ENCODE assay signal across 8 mouse cellular contexts in genomic region chr7:80729662-80730061, GRCm38 (mm10). TPM values are rescaled to one million over a fixed set of nuclear protein-coding genes. Genes with fewer than 3 reads are reported as not detected.
DNase-seq lines count a peak whose midpoint lies in the region; ATAC-seq and TF ChIP-seq lines count a peak whose summit lies in the region.

No protein-coding gene starts in this region.

- no peak overlapping the region for H3K27ac ChIP-seq in heart, adult 2 months
- no peak overlapping the region for H3K27ac ChIP-seq in forebrain, embryonic 16.5 days (ENCODE audit: low read length)
- no peak overlapping the region for H3K27ac ChIP-seq in left cerebral cortex, adult 2 months
- no peak overlapping the region for H3K27ac ChIP-seq in midbrain, embryonic 13.5 days
- H3K27ac ChIP-seq in spleen, adult 2 months (ENCODE audit: insufficient read depth, low read length), result no peak overlapping the region

- ATAC-seq in cerebellum, adult (ENCODE audit: insufficient number of reproducible peaks, low FRiP score, low TSS enrichment), result peak; percentile 70; the same call in 1 of the 2 replicates
- peak; percentile 58 for ATAC-seq in forebrain, embryonic 16.5 days
- ATAC-seq in midbrain, embryonic 13.5 days, result 0 out of 2 replicates have a peak, but pooled peaks have one; percentile 48

- H3K9me3 ChIP-seq in forebrain, embryonic 16.5 days (ENCODE audit: control insufficient read depth, low read length), result no peaks in the 10 kb centered on the region
- H3K9me3 ChIP-seq in midbrain, embryonic 13.5 days, result no peaks in the 10 kb centered on the region

- no peak for TF ChIP-seq CTCF in heart, adult 2 months (IDR thresholded peaks at IDR 0.05)
- TF ChIP-seq CTCF in left cerebral cortex, adult 2 months (IDR thresholded peaks at IDR 0.05), result no peak; the same call in none of the 2 replicates
- peak; percentile 94; the same call in 1 of the 2 replicates for TF ChIP-seq CTCF in spleen, adult 2 months (IDR thresholded peaks at IDR 0.05; ENCODE audit: extremely low read depth, insufficient read depth, insufficient read length, insufficient replicate concordance)

- TF ChIP-seq EP300 in heart, adult 2 months (IDR thresholded peaks at IDR 0.05; ENCODE audit: insufficient read depth, low read depth, low read length), result peak; percentile 64

- peak; percentile 66 to 83 for DNase-seq in heart, adult 2 months
- DNase-seq in heart, postnatal 25 days (ENCODE audit: low spot score), result no peak
- DNase-seq in hindlimb bud, embryonic 11.5 days (ENCODE audit: extremely low spot score, low read depth, low spot score), result peak; percentile 56
- DNase-seq in left cerebral cortex, adult 2 months (ENCODE audit: extremely low spot score in 1 of 2, low spot score in 2 of 2), result peak; percentile 63 to 85
- peak; percentile 31 to 65 for DNase-seq in spleen, adult 2 months (ENCODE audit: low read depth in 1 of 2, low spot score in 2 of 2)

- H3K9ac ChIP-seq in heart, adult 2 months (ENCODE audit: low read depth, low read length), result no peak overlapping the region
- H3K9ac ChIP-seq in forebrain, embryonic 16.5 days (replicated peaks; ENCODE audit: low read depth, low read length), result no peak overlapping the region
- no peak overlapping the region for H3K9ac ChIP-seq in midbrain, embryonic 13.5 days (replicated peaks)

- no peaks in the 10 kb centered on the region for H3K79me2 ChIP-seq in heart, adult 2 months (replicated peaks; ENCODE audit: control insufficient read depth, insufficient read depth, low read length)

- no peak overlapping the region for H3K4me2 ChIP-seq in forebrain, embryonic 16.5 days (ENCODE audit: low read length)
- no peak overlapping the region for H3K4me2 ChIP-seq in midbrain, embryonic 13.5 days (replicated peaks)

- H3K4me3 ChIP-seq in heart, adult 2 months, result no peak overlapping the region
- no peak overlapping the region for H3K4me3 ChIP-seq in forebrain, embryonic 16.5 days (replicated peaks; ENCODE audit: low read length)
- no peak overlapping the region for H3K4me3 ChIP-seq in left cerebral cortex, adult 2 months
- H3K4me3 ChIP-seq in midbrain, embryonic 13.5 days (replicated peaks), result no peak overlapping the region
- H3K4me3 ChIP-seq in spleen, adult 2 months (ENCODE audit: extremely low read depth, insufficient read depth, insufficient read length), result no peak overlapping the region

- H3K36me3 ChIP-seq in heart, adult 2 months (ENCODE audit: control insufficient read depth, insufficient read depth, low read length), result no peaks in the 10 kb centered on the region
- H3K36me3 ChIP-seq in forebrain, embryonic 16.5 days (ENCODE audit: control insufficient read depth, insufficient read depth), result peaks cover 30% of the 10 kb centered on the region
- peaks cover 75% of the 10 kb centered on the region for H3K36me3 ChIP-seq in midbrain, embryonic 13.5 days
- H3K36me3 ChIP-seq in spleen, adult 2 months (ENCODE audit: control insufficient read depth, insufficient read depth, low read length), result peaks cover 76% of the 10 kb centered on the region

- intact Hi-C loops in heart, adult 2 months (cut with DNase I), result loop anchor here (1.0 to 10.0 kb wide), 3 partner anchors 120 to 428 kb away; no protein-coding TSS in a partner anchor
- intact Hi-C loops in heart, postnatal 25 days (cut with DNase I), result loop anchor here (1.0 to 5.0 kb wide), 2 partner anchors 120 to 428 kb away; no protein-coding TSS in a partner anchor
- intact Hi-C loops in left cerebral cortex, adult 2 months (cut with DNase I), result loop anchor here (1.0 to 10.0 kb wide), 2 partner anchors 120 to 425 kb away; no protein-coding TSS in a partner anchor

- no peak for TF ChIP-seq POLR2A in heart, adult 2 months (IDR thresholded peaks at IDR 0.05; ENCODE audit: insufficient read depth, low read depth, low read length)
- TF ChIP-seq POLR2A in spleen, adult 2 months (IDR thresholded peaks at IDR 0.05; ENCODE audit: low read depth, low read length), result no peak

- peaks cover 3% of the 10 kb centered on the region for H3K4me1 ChIP-seq in heart, adult 2 months (ENCODE audit: control insufficient read depth, insufficient read depth, low read length)
- no peaks in the 10 kb centered on the region for H3K4me1 ChIP-seq in forebrain, embryonic 16.5 days (replicated peaks; ENCODE audit: control insufficient read depth, insufficient read depth, low read length)
- no peaks in the 10 kb centered on the region for H3K4me1 ChIP-seq in midbrain, embryonic 13.5 days (replicated peaks)
- no peaks in the 10 kb centered on the region for H3K4me1 ChIP-seq in spleen, adult 2 months (ENCODE audit: control insufficient read depth, insufficient read depth, insufficient read length)

- WGBS in heart, adult 2 months, result 20% methylated on average over 8 of the region's 8 CpGs
- WGBS in forebrain, embryonic 16.5 days, result 26% methylated on average over 8 of the region's 8 CpGs
- 35% methylated on average over 8 of the region's 8 CpGs for WGBS in midbrain, embryonic 13.5 days
- 34% methylated on average over 8 of the region's 8 CpGs for whole genome bisulfite sequencing in spleen, adult 2 months

- H3K27me3 ChIP-seq in heart, adult 2 months (ENCODE audit: control insufficient read depth, insufficient read depth, low read length), result no peaks in the 10 kb centered on the region
- H3K27me3 ChIP-seq in forebrain, embryonic 16.5 days (replicated peaks; ENCODE audit: control insufficient read depth, insufficient read depth, low read length), result no peaks in the 10 kb centered on the region
- H3K27me3 ChIP-seq in midbrain, embryonic 13.5 days, result no peaks in the 10 kb centered on the region
- no peaks in the 10 kb centered on the region for H3K27me3 ChIP-seq in spleen, adult 2 months (ENCODE audit: control insufficient read depth, insufficient read depth, low read length)

RNA-seq across cellular contexts. Expression of gene Crtc3, which starts 41.0 kb away (rescaled TPM):
- 10 to 100 TPM; 11.0 to 12.9 TPM for total RNA-seq in heart, adult 2 months (2021)
- 11.6 and 14.3 TPM in 2 replicates for polyA plus RNA-seq in heart, adult 2 months (2012; rRNA removed)
- 10 to 100 TPM; 14.3 to 15.7 TPM for total RNA-seq in heart, postnatal 25 days (2021)
- polyA plus RNA-seq in forebrain, embryonic 16.5 days (2015; fragmentation: Nextera tagmentation; extraction: Ambion mirVana), result 18.2 and 20.1 TPM in 2 replicates
- total RNA-seq in left cerebral cortex, adult 2 months (2021), result 10 to 100 TPM; 14.9 to 16.5 TPM
- polyA plus RNA-seq in midbrain, embryonic 13.5 days (2015; fragmentation: Nextera tagmentation; extraction: Ambion mirVana), result 12.4 and 13.1 TPM in 2 replicates
- 19.1 and 21.3 TPM in 2 replicates for polyA plus RNA-seq in spleen, adult 2 months (2012; rRNA removed)
